Mouse (Mus musculus) skeletal muscle tissue, postnatal 0 days (tissue): ENCODE measurements around the gene Frmpd2. TPM values are rescaled to one million over a fixed set of nuclear protein-coding genes. Genes with fewer than 3 reads are reported as not detected.

Experiments used
- polyA plus RNA-seq: library from polyadenylated mRNA; unstranded; fragments of >200 nt; fragmentation: Nextera tagmentation; extraction: Ambion mirVana; gene quantifications from 2 replicates; pipeline ENCODE4 v1.2.1, GENCODE M21; 2015

The Frmpd2 gene
- not detected in 2 replicates for polyA plus RNA-seq

DNA sequence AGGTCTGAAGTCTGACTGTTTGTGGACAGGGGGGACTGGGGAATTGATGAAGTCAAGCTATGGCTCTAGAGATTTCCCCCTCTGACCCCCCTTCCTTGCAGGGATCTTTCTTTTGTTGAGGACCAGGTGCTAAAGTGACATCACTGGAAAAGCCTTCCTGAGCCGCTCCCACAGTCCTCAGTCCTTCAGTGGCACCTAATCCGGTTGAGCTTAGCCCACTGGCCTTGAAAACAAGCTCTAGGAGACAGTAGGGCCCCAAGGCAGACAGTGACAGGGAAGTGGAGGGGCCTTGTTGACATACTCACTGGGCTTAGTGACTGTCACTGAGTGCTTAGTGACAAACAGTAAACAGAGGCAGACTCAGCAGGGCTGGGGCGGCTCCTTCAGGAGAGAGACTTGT lies at the start of gene Frmpd2:
TSS of gene Frmpd2 (plus strand) at position 366 of the 400 bp plus-strand sequence.

DNA sequence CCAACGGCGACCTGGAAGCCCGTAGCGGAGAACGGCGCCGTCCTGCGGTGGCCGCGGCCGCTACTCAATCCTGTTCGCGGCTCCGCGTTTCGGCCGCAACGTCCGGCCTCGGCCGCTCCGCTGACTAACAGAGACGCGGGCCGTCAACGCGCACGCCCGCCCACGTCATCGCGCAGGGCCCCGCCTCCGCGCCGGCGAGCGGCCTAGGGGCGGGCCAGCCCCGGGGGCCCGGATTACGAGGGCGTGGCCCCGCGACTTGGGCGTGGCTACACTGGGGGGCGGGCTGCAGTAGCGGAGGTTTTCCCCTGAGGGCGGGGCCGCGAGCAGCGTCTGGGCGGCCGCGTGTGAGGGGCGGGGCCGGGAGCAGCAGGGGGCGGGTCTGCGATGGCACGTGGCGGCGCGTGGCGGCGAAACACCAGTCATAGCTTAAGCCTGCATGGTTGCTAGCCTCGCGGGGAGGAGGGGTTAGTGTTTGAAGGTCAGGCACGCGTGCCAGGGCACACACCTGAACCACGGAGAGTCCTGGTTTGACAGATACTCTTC lies 24.4 kb upstream of the Frmpd2 start, which contains the start of gene Mapk8:
TSS of gene Mapk8 (minus strand) at position 132 of the 543 bp plus-strand sequence.

DNA sequence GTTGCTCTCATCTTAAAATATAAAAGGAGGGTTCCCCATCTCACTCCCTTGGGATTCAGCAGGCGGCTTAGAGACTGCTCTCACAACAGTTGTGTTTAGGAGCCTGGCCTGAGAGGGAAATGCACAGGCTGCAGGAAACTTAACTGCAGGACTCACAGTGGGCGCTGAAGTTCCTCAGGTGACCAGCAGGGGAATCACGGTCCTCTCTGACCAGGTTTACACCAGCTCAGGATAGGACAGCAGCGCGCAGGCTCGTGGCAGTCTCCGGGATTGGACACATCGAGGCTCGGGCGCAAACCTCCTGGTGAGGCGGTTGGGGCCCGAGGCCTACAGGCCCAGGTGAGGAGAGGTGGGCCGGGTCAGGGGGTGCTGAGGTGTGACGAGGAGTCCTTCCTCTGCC lies 117.5 kb downstream of the Frmpd2 start, which contains the start of gene Ptpn20:
TSS of gene Ptpn20 (plus strand) at position 257 of the 400 bp plus-strand sequence.

Other genes with a start within 250 kb of the Frmpd2 start
- 7.6 and 9.3 TPM in 2 replicates for gene Mapk8, start 24.5 kb upstream of the Frmpd2 start, polyA plus RNA-seq
- 0.05 and 0.09 TPM in 2 replicates for gene Ptpn20, start 117.5 kb downstream of the Frmpd2 start, polyA plus RNA-seq